Mouse (Mus musculus) cerebellum, postnatal 14 days (tissue): ENCODE results near the gene Kmt2b.

ENCODE experiments used
- DNase-seq, 2 experiments: peaks; one replicate each; pipeline ENCODE4 v3.0.0; 2021; ENCODE audit warnings: mixed read lengths in 2 of 2

Kmt2b gene

GRCm38 (mm10) chr7:30588676-30589434 lies at the start of gene Kmt2b:
Gene Kmt2b (minus strand): TSS chr7:30588726.
- peak; percentile 95 to 97 for DNase-seq

DNA sequence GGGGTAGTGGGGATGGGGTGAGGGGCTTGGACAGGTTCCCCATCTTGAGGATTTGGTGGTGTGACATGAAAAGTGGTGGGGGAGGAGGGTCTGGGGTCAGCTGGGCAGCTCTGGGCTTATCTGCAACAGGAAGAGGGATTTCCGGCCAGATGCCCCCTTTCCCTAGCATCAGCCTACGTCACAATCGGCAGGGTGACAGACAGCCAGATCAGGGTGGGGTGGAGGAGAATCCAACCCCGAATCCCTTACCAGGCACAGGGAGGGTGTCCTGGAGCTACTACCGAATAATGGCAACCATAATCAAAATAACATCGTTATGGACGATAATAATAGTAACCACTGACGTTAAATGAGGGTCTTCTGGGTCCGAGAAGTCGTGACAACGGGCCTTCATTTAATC lies 47.9 kb upstream of the Kmt2b start:
- no peak for DNase-seq

DNA sequence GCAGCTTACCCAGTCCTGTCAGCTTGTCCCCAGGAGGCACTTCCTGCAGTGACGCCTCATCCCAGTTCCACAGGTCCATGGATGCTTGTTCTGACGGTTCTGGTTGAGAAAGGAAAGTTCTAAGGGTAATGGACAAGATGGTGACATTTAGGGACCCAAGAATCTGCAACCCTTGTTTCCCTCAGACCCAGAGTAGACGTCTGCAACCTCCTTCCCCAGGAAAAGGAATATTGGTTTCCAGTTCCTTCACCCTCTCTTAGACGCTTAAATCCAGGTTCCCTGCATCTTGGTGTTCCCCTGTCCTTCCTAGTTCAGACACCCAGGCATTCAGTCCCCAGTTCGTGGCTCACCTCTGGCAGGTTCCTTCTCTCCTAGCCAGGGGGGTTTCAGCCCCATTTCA lies 47.2 kb upstream of the Kmt2b start, which contains the start of gene Etv2:
TSS of gene Etv2 (minus strand) at position 101 of the 400 bp plus-strand sequence.
- DNase-seq = no peak

DNA sequence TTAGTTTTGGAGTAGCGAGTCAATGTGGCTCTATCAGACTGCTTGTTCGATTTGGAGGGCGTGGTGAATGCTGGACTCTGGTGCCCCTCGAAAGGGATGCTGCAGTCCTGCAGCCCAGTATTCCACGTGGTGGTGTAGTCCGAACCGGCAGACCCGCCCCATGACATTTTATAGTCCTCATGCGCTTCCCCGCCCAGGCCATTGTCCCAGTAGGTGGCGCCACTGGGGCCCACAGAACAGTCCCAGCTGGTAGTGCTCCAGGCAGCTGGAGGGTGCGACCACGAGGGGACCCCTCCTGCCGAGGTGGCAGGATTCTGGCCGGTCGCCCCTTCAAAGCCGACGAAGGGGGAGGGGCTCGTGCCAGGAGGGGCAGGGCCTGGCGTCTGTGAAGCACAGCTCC lies 46.1 kb upstream of the Kmt2b start:
- peak; percentile 50 to 81 for DNase-seq

GRCm38 (mm10) chr7:30633762-30634412 lies 45.4 kb upstream of the Kmt2b start:
- DNase-seq = no peak

- no peak for DNase-seq
Measured at GRCm38 (mm10) chr7:30629013-30629412, 40.5 kb upstream of the Kmt2b start.

GRCm38 (mm10) chr7:30626647-30627046 lies 38.1 kb upstream of the Kmt2b start:
- DNase-seq = no peak

GRCm38 (mm10) chr7:30625530-30626384 lies 37.2 kb upstream of the Kmt2b start, which contains the start of gene Cox6b1:
Gene Cox6b1 (minus strand): TSS chr7:30626151.
- peak; percentile 89 to 91 for DNase-seq

DNA sequence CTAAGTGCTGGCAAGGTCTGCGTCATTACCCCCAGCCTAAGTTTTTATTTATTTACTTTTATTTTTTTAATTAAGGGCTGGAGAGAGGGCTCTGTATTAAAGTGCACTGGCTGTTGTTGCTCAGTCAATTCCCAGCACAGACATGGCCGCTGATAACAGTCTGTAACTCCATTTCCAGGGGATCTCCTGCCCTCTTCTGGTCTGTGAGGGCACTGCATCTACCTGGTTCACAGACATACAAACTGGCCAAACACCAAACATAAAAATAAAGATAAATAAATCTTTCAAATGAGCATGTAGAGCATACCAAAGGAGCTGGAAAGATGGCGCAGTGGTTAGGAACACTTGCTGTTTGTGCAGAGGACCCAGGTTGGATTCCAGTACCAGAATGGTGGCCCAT lies 30.7 kb upstream of the Kmt2b start:
- peak; percentile 39 to 70 for DNase-seq

GRCm38 (mm10) chr7:30618658-30619057 lies 30.1 kb upstream of the Kmt2b start:
- no peak for DNase-seq

- DNase-seq = no peak
Measured at GRCm38 (mm10) chr7:30615049-30615760, 26.7 kb upstream of the Kmt2b start.

DNA sequence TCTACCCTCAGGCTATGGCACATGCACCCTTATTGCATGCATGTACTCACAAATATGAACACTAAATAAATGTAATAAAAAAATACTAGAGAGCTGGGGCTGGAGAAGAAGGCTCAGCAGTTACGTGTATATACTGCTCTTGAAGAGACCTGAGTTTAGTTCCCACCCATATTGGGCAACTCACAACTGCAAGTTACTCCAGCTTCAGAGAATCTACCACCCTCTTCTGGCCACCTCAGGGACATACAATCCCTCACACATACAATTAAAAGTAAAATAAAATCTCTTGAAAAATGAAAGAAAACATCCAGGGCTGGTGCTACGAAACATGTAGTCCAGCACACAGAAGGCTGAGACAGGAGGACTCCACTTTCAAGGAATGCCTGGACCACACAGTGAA lies 25.9 kb upstream of the Kmt2b start:
- no peak for DNase-seq

- DNase-seq = peak; percentile 73 to 83
Measured at GRCm38 (mm10) chr7:30613529-30614112, 25.1 kb upstream of the Kmt2b start.

DNA sequence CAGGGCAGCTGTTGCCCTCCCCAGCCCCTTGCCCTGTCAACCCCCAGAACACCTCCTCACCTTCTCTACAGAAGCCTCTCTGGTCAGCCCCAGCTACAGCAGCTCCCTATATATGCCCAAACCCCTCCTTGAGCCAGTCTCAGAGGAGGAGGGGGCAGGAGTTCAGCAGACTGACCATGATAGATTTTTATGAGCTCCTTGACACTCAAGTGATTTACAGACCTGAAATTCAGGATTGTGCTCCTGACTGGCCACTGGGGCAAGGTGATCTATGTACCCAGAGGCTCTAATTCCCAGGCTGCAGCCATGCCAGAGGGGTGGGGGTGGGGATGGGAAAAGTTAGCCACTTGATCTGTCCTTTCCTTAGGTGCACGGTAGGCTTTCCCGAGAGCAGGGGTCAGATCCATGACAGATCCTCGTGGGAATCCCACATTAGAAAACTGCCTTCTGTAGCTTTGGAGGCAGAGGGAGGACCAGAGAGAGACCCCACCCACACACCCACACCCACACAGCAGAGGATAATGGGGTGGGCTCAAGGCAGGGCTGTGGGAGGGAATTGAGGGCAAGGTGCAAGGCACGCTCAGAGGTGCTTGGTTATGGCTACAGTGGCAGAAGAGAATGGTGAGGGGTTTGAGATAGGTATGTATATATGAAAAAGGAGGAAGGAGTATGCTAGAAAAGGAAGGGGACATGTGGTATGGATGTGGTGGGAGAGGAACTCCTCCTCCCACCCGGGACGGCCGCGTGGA lies 24.3 kb upstream of the Kmt2b start, which contains the start of gene Upk1a:
TSS of gene Upk1a (minus strand) at position 194 of the 749 bp plus-strand sequence.
- no peak for DNase-seq

- DNase-seq = no peak
Measured at GRCm38 (mm10) chr7:30610043-30610442, 21.5 kb upstream of the Kmt2b start.

DNA sequence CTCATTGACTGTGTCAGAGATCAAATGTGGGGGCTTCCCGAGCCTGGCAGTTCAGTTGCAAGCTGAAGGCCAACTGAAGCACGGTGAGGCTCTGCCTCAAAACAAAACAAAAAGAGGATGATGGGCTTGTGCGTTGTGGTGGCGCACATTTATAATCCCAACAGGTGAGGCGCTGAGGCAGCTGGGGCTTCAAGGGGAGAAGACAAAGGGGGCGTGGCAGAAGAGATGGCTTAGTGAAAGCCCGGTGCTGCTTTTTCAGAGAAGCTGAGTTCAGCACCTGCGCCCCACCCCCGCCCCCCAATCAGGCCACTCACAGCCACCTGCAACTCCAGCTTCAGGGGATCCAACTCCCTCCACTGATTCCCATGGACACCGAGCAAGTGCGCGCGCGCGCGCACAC lies 19.9 kb upstream of the Kmt2b start:
- DNase-seq = no peak

DNA sequence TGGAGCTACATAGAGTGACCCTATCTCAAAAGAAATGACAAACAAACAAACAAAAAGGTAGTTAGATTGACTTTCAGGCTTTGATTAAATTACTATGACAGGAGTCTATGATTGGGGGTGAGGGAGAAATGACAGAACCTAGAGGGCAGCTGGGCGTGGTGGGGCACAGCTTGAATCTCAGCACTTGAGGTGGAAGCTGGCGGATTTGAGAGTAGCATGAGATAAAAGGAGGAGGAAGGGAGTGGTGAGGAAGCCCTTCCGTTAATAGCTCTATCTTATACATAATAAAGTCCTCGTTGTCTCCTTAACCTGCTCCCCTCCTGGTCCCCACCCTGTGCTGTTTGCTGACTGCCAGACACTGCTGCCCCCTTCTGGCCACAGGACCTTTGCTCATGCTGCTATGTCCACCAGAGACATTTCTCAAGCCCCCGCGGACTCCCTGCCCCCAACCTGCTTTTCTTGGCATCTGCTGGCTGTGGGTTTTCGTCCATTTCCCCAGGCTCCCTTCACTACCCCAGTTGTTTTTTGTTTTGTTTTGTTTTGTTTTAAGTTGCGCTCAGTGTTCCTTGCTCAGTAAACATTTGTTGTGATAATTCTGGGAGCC lies 19.3 kb upstream of the Kmt2b start:
- DNase-seq = peak; percentile 73 to 83

DNA sequence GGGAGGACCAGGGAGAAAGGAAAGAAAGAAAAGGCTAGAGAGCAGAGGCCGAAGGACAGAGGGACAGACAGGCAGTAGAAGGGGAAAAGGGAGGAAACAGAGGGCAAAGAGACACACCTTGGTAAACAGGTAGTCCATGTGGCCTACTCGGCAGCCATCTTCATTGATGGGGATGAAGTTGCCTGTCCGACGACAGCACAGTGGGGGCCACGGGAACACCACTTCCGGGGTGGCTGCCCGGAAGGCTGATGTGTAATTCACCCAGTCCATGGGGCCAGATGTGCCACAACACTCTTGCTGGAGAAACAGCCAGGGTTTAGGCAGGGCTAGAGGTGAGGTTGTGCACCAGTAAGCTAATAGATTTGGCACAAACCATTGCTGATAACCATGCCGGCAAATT lies 16.4 kb upstream of the Kmt2b start:
- DNase-seq = no peak

DNA sequence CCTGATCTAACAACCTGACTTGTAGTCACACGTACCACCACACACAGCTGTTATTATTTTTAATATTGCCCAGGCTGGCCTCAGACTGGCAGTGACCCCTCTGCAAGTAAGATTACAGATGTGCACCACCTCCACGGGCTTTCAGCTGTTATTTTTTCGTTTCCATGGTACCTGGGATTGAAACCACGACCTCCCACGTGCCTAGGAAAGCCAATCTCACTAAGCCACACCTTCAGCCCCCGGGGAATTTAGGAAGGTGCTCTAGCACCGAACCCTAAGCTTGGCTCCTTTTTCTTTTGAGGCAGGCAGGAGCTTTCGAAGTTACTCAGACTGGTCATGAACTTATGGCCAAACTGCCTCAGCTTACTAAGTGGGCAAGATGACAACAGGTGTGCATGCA lies 15.9 kb upstream of the Kmt2b start:
- no peak for DNase-seq

DNA sequence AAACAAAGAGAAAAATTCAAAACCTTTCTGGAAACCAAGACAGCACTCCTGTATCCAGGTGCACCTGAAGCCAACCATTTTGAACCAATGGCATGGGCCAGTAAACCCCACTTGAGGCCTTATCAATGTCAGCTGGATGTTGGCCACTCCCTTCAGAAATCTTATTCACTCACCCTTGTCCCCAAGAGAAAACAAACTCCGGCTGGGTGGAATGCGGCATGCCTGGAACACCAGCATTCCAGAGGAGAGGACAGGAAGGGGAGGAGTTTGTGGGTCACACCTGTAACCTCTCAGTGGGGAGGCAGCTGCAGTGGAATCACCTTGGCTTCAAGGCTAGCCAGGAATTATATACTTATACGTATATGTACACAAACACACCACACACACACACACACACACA lies 14.1 kb upstream of the Kmt2b start:
- no peak for DNase-seq

GRCm38 (mm10) chr7:30600651-30601050 lies 12.1 kb upstream of the Kmt2b start:
- DNase-seq = peak; percentile 46 to 50
